Mouse (Mus musculus): ENCODE data around the gene Proca1.

Proca1 gene

DNA sequence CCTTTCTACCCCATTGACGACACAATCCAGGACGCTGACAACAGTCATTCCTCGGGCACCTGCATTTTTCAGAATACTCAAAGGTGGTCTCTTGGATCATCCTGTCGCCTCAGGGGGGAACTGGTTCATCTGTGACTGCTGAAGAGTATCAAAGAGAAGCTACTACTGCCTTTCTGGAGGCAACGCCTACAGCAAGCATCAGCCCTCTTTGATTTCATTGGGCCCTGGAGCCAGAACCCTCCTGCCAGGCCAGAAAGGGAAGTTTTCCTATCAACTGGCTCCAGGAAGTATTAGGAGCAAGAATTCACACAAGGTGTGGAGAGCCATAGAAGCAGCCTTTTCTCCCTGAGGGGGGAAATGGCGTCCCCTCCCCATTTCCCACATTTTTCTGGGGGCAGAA lies 26.6 kb upstream of the Proca1 start:
- no peak for DNase-seq

DNA sequence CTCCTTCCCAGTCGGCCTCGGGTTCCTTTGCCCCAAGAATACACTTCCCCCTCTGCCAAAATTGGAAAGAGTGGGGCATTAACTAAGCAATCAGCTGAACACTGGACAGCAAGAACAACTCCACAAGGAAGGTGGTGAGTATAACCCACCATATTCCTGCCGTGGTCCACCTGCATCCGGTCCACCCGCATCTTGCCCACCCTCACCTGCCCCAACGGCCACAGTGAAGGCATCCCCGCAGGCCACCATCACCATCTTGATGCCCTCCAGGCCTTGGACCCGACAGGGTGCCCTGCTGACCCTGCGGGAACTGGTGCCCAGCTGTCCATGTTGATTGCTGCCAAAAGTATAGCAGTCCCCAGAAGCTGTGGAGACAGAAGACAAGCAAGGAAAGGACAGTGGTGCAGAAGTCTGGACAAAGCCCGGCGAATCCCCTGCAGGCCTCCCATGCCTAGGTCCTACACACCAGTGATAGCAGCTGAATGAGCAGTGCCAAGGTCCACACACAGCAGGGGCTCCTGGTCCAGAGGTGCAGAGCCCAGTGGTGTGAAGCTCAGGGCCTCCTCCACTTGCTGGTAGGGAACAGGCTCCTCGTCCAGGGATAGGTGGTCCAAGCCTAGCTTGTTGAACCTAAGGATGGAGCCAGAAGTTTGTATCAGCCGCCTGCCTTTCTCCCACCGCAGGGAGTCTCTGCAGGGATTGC lies 25.8 kb upstream of the Proca1 start:
- no peak for DNase-seq

DNA sequence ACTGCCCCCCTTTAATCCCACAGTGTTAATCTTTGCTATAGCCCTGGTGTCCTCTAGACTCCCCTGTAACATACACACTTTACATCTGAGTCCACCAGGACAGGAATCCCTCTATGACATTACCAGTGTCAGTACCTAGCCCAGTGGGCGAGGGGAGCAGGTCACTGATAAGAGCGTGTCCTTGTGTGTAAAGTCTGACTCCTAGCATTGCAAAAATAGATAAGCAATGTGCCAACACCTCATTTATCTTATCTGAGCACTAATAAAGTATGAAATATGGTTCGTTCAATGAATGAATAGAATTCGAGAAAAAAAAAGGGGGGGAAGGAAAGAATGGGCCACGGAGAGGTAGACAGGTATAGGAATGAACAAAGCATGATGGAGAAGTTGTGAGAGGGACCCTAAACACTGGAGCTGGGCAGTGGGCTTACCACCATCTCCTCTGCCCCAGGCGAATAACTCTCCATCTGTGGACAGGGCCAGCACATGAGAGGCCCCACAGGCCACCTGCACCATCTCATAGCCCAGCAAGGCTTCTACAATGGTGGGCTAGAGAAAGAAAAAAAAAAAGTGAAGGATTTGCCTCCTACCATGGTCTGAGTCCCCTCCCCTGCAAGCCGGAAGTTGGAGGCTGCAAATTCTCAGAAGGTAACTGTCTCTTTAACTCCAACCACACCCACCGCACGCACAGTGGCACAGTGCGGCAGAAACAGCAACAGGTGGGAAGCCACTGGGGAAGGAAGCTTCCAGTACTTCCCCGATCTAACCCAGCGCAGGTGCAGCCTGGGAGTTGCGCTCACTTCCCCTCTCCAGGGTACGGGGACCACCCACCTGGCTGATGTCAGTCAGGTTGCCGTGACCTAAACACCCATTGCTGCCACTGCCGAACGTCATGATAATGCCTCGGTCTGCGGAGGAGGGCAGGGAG lies 24.4 kb upstream of the Proca1 start:
- DNase-seq, result no peak

DNA sequence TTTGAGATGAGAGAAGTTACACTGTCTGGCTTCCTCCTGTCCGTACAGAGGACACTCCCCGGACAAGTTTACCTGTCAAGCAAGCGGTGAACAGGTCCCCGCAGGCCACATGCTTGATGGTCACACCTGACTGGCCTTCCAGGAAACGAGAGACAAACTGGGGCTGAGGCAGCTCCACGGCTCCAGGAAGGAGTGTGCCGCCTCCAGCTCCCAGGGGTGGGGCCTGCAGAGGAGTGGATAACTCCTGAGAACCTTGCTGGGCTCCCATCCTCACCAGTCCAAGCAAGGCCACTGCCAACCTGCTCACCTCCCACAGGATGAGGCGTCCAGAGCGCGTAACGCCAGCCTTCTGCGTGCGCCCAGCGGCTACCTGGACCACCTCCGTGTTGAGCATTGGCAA lies 22.9 kb upstream of the Proca1 start:
- no peak for DNase-seq

DNA sequence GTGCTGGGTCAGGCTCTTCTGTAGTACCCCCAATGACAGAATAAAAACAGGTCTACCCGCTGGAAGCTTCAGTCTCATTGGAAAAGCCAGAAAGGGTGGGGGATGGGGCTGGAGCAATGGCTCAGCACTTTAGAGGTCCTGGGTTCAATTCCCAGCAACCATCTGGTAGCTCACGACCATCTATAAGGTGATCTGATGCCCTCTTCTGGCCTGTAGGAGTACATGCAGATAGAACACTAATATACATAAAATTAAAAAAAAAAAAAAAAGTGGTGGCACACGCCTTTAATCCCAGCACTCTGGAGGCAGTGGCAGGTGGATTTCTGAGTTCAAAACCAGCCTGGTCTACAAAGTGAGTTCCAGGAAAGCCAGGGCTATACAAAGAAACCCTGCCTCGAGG lies 21.9 kb upstream of the Proca1 start:
- DNase-seq, result no peak

DNA sequence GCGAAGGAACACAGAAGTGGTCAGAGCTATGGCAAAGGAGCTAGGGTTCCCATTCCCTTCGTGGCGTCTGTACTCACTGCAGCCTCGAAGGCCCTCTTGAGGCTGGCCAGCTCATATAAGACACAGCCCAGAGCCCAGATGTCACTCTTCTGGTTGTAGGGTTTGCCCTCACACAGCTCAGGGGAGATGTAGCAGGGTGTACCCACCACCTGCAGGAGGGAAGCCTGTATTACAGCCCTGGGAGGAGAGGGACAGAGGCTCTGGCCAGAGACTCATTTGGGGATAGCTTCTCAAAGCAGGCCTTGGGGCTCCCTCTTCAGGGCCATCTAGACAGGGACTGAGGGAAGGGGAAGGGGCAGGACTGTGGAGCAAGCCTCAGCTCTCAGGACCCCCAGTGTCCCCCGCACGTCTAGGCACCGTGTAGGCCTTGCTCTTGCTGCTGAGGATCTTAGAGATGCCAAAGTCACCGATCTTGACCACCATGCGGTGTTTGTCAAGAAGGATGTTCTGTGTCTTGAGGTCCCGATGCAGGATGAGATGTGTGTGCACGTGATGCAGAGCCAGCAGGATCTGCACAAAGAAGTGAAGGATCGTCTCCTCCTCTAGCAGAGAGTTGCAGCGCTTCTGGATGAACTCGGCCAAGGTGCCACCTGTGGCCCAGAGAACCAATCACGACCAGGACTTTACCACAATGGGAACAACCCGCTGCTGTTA lies 21.0 kb upstream of the Proca1 start:
- DNase-seq, result no peak

DNA sequence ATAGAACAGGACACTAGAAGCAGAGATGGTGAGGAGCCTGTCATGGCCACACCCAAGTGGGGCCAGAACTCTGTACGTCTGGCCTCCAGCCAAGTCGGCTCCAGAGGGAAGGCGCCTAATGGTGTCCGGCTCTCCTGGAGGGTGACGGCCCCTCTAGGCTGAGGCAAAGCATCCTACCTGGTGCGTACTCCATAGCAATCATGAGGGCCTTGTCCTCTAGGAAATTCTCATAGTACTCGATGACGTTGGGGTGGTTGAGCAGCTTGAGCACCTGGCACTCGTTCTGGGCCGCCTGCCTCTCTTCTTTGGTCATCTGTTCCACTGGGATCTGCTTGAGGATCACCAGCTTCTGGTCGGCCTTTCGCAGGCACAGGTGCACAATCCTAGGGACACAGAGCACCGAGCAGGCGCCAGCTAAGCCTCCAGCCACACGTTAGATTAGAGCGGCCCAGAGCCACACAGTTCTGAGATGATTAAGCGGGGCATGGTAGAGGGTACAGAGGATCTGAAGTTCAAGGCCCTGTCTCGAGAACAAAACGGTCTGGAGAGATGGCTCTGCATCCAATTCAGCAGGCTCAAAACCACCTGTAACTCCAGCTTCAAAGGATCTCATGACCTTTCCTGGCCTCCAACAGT lies 20.3 kb upstream of the Proca1 start:
- DNase-seq, result no peak

DNA sequence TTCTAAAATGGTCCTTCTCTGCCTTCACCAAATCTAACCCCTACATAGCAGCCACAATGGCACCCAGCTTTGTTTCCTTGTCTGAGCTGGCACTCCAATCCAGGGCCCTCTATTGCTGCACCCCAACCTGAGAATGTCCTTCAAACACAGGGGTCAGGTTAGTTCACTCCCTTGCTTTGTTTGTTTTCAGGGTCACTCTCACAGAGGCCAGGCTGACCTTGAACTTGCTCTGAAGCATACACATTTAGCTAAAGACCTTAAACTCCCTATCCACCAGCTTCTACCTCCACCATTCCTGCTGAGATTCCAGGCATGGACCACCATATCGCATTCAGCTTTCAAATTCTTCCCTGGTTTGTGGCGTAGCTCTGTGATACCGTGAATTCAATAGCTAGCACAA lies 18.7 kb upstream of the Proca1 start:
- DNase-seq, result no peak

DNA sequence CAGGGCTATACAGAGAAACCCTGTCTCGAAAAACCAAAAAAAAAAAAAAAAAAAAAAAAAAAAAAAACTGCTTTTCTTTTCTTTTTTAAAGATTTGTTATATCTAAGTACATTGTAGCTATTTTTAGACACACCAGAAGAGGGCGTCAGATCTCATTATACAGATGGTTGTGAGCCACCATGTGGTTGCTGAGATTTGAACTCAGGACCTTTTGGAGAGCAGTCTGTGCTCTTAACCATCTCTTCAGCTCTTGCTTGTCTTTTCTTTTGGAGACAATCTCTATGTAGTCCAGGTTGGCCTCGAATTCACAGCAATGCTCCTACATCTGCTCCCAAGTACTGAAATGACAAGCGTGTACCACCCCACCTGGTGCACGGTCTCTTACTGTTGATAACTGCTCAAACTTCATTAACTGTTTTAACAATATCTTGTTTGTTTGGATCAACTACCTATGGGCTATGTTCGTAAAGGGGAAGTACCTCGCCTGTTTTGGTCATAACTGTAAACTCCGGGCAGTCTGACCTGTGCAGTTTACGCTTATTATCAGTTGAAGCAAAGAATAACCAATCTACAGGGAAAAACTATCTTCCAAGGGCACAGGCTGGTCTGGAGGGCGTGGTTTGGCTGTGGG lies 17.3 kb upstream of the Proca1 start:
- DNase-seq, result no peak

DNA sequence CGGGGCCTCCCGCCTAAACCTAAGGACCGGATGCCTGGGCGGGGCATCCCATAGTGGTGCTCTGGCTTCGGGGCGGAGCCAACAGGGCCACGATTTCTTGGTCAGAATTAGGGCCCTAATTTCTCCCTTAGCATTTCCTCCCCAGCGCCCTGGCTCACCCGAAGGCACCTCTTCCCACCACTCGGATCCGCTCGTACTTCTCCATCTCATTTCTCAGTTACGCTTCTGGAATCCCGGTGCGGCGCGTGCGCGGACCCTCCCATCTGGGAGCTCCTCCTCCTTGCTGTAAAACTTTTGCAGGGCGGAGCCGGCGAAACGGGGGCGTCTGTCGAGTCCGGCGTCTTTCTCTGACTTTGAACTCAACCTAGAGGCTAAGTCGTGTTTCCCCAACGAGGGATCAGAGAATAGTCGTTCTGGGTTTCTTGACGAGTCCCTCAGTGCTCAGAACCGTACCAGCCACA lies 16.8 kb upstream of the Proca1 start, which contains the start of the genes Nek8 and Tlcd1:
Gene Nek8 (minus strand): TSS at position 274 of the 461 bp plus-strand sequence.
Gene Tlcd1 (plus strand): TSS at position 310 of the 461 bp plus-strand sequence.
- peak; percentile 76 for DNase-seq

DNA sequence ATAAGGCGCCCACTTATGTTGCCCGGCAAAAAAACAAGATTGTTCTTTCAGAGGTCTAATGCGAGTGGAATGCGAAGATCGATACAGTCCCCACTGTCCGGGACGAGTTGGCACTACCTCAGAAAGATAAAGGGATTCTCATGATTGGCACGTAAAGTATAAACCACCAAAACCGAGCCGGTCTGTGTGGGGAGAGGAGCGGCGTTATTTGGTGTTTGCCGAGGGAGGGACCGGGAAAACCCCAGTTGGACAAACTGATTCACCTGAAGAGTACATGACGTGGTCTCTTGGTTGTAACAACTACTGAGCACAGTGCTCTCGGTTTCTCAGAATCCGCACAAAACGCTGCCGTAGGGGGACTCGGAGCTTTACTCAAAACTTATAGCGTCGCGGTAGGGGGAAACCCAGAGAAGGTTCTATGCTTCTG lies 16.3 kb upstream of the Proca1 start:
- DNase-seq, result no peak

DNA sequence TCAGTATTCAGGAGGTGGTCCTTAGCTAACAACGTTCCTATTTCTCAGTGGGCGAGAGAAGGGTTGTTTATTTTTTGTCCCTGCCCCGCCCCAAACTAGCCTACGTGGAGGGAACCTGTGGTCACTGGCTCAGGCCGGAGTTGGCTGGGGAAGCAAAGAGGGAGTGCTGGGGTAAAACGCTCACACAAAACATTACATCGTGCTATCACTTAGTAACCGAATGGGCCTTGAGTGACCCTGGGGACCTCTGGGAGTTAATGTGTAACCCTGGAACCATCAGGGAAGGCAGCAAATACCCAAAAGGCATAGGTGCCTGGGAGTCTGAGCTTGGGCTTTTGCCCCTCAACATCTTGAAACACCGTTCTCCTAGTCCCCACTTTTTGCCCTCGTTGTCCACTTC lies 15.8 kb upstream of the Proca1 start:
- no peak for DNase-seq

DNA sequence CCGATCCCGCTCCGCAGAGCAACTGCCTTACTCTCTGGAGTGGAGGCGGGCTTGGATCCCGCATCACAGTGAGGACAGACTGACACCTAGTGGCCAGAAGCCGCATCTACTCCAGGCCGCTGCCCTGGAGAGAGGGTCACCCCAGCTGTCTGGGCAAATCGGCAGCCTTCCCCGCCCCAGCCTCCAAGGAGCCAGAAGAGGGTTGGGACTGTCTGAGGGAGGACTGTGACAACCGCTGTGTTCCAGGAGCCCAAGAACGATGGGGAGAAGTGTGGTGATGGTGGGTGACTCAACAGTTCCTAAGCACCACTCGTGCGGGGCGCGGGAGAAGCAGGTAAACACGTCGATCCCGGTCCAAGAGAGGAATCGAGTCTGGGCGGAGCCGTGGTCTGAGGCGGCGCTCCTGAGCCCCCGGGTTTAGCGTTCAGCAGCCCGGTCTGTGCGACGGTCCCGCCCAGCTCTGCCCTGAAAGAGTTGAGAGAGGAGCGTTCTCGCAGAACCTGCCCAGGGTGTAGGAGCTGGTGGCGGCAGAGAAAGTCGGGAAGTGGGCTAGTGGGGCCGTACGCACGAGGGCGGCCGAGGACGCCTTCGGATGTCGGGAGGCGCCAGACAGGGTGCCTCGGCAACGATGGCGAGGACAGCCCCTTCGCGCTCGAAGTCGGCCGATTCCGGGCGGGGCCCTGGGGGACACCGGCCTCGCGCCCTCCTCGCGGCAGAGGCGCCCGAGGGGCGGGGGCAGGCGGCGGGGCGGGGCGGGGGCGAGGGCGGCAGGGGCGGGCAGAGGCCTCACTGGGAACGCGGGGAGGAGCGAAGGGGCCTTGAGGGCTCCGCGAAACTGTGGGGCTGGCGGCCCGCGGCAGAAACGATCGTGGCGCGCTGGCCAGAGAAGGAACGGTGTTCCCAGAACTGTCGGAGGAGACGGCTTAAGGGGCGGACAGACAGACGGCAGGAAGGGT lies 15.0 kb upstream of the Proca1 start:
- DNase-seq, result peak; percentile 88

DNA sequence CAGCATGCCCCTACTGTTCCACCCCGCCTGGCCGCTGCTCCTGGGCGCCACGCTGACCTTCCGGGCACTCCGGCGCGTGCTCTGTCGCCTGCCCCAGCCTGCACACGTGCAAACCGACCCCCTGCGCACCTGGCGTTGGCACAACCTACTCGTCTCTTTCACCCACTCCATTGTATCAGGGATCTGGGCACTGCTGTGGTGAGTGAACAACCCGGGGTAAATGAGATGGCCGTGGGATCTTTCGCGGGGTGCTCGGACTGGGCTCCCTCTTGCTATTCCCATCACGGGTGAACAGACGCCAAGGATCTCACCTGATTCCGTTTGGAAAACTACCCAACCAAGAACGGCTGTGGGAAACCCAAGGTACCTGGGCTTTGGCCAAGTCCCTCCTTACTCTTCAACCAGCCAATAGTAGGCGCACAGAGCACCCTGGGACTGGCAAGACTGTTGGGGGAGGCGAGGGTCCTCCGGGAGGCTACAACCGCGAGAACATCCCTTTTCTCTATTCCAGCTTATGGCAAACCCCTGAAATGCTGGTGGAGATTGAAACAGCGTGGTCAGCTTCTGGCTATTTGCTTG lies 14.2 kb upstream of the Proca1 start:
- DNase-seq, result no peak

DNA sequence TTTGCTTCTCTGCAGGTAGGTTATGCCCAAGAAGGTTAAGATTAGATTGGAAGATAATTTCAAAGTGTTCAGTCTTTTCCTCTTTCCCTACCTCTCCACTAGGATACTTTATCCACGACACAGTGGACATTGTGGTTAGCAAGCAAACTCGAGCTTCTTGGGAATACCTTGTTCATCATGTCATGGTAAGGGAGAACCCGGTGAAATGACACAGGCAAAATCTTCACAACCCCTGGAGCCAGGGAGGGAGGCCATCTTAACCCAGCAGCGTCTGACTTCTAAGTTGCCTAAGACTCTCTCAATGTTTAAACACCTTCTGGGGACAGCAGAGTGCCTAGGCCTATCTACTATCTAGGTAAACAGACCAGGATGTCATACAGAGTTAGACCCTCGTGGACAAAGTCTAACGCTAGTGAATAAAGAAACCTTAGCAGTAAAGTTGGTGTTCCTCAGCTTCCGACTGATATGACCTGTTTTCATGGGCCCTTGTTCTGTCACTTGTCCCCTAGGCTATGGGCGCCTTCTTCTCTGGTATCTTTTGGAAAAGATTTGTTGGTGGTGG lies 13.7 kb upstream of the Proca1 start:
- DNase-seq, result no peak

DNA sequence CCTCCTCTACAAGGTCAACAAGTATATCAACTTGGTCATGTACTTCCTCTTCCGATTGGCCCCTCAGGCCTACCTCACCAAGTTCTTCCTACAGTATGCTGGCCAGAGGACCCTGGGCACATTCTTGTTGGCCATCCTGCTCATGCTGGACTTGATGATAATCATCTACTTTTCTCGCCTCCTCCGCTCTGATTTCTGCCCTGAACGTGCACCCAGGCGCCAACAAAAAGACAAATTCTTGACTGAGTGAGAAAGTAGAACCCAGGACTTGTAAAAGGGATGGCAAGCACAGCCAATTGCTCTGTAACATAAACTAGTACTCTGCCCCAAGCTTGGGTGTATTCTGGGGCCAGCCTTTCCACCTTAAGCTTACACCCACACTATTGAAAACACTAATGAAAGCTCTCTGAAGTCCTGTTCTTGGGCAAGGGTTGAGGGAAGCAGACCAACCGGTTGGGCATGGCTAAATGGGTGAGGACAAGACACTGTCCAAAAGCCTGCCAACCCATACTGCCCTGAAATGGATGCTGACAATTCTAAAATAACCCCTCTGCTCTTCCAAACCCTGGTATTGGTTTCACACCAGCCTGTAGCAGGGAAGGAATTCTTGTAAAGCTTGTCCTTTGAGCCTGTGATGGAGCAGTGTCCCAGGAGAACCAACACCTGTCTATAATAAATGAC lies 13.0 kb upstream of the Proca1 start:
- no peak for DNase-seq

DNA sequence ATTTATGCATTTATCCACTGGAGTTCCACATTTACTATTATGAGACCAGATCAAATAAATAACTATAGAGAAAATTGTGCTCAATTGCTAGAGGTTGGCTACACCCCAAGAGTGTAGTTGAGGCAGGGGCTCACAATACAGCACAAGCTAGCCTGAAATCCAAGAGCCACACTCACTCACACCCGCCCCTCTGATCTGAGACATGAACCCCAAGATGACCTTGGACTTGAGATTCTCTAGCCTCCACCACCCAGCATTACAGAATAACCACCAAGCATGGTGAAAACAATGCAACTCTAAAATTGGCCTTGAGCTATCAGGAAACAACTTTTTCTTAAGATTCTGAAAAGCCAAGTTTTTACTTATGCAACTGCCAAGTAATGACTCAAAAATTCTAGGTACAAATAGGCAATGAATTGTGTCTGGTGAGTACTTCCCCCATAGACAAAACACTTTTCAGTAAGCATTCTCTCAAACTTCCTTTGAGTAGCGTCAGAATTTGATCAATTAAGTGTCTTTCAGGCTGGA lies 11.3 kb upstream of the Proca1 start:
- no peak for DNase-seq

DNA sequence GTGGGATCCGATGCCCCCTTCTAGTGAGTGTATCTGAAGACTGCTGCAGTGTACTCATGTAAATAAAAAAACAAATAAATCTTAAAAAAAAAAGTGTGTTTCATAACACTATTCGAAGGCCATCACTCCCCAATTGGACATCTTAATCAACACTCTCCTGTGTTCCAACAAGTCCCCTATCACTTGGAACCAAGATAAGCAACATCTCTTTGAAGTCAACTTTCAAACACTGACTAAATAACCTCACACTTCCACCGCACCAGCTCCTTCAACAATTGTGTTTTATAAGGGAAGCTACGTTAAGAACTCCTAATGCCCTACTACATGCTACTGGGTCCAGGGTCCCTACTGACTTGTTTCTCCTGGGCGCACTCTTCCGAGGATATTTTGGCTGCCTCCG lies 10.7 kb upstream of the Proca1 start:
- no peak for DNase-seq
